Mouse (Mus musculus): ENCODE results near the gene Stk39. TPM values are rescaled to one million over a fixed set of nuclear protein-coding genes. Genes with fewer than 3 reads are reported as not detected.
A peak's percentile ranks its signal among the peaks of the same experiment; 100 is the strongest.

Gene Stk39
- polyA plus RNA-seq, 1 experiment from 2014 or later, result 1.9 TPM

DNA sequence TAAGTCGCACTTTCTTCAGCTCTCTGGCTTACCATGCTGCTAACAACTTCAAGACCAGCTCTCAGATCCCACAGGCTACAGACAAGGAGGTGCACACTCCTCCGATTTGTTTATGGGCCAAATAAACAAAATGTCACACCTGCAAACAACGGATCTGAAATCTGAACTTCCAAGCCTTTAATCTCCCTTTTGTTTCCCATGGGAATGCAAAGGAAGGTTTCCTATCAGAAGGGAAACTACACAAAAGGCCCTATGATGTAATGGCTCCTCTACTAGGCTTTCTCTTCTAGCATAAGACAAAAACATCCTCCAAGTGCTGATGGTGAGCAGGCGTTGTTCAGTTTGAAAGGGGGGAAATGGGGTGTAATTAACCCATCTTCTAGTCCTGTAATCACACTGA lies 37.1 kb downstream of the Stk39 start:
- peaks cover 17% of the 10 kb centered on the region for H3K27me3 ChIP-seq
- no peak overlapping the region for H3K27ac ChIP-seq (replicated peaks)
- WGBS (ENCODE audit: insufficient replicate concordance), result 38% methylated on average over 4 of the region's 4 CpGs
- no peak overlapping the region for H3K4me3 ChIP-seq (replicated peaks)
- no peaks in the 10 kb centered on the region for H3K36me3 ChIP-seq (replicated peaks)
- no peak overlapping the region for H3K4me2 ChIP-seq
- H3K4me1 ChIP-seq (replicated peaks), result no peaks in the 10 kb centered on the region
- no peaks in the 10 kb centered on the region for H3K9me3 ChIP-seq (replicated peaks)
- ATAC-seq (ENCODE audit: insufficient read depth), result no peak
- no peak overlapping the region for H3K9ac ChIP-seq

DNA sequence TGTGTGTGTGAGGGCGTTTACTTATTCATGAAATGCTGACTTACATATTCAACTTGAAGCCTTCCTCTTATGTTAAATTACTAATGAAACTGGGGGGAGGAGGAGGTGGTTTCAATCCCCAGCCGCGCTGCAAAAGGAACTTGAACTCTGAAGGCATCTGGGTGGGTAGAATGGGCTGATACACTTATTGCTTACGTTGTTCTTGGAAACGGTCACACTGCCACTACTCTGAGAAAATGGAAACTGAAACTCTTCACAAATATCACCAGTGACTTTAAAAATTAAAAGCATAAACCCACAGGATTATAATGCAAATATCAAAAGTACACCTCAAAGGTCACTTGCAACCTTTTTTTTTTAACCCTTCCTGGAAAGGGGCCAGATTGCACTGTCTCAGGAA lies 37.5 kb downstream of the Stk39 start:
- no peaks in the 10 kb centered on the region for H3K4me1 ChIP-seq (replicated peaks)
- H3K27me3 ChIP-seq, result peaks cover 17% of the 10 kb centered on the region
- no peak overlapping the region for H3K4me2 ChIP-seq
- H3K9ac ChIP-seq, result no peak overlapping the region
- H3K9me3 ChIP-seq (replicated peaks), result no peaks in the 10 kb centered on the region
- H3K4me3 ChIP-seq (replicated peaks), result no peak overlapping the region
- no peak for ATAC-seq (ENCODE audit: insufficient read depth)
- WGBS (ENCODE audit: insufficient replicate concordance), result 43% methylated on average over 5 of the region's 5 CpGs
- H3K27ac ChIP-seq (replicated peaks), result no peak overlapping the region
- H3K36me3 ChIP-seq (replicated peaks), result no peaks in the 10 kb centered on the region

DNA sequence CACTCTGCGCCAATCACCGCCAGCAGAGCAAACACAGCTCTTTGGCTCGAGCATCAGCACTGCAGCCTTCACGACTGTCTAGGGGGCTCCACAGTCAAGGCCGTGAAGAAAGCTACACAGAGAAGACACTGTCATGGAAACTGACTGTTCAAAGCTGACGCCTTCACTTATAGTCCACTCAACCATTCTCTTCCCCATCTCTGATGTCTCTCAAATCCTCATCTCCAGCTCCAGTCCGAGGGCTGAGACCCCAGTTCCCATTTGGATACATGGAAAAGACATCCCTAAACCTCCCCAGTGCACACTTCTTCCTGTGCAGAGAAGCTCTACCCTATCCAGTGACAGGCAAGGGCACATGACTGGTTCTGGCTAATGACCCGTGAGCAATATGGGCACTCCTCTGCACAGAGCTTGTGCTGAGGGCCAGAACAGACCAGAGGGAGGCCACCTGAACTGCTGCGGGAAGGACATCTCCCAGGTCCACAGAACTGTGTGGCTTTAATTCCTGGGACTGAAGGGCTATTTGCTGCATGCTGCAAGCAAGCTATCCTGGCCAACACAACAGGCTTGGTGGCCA lies 38.2 kb downstream of the Stk39 start:
- Histone ChIP-seq H3K27me3 (peaks cover 17% of the 10 kb centered on the region), H3K9me3 (replicated peaks) (no peaks in the 10 kb centered on the region), H3K4me3 (replicated peaks) (no peak overlapping the region), H3K27ac (replicated peaks) (no peak overlapping the region), H3K9ac (no peak overlapping the region), H3K4me2 (no peak overlapping the region), H3K36me3 (replicated peaks) (no peaks in the 10 kb centered on the region), H3K4me1 (replicated peaks) (no peaks in the 10 kb centered on the region)
- 61% methylated on average over 9 of the region's 9 CpGs for WGBS (ENCODE audit: insufficient replicate concordance)
- ATAC-seq (ENCODE audit: insufficient read depth), result no peak

DNA sequence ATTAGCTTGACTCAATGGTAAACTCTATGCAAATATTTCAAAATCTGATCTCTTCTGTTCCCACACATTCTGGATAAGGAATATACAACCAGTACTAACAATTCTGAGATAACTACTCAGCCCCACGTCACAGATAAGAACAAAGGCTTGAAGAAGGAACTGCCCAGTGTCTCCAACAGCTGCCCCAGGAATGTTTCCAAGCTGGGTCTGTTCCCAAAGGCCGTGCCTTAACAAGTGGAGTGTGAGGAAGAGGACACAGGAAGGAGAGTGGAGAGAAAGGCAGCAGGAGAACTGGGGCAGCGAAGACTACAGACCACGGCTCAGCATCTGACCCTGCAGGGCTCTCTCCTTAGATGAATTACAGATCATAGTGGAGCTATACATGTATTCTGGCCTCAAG lies 39.2 kb downstream of the Stk39 start:
- 48% methylated on average over 4 of the region's 4 CpGs for WGBS (ENCODE audit: insufficient replicate concordance)
- H3K36me3 ChIP-seq (replicated peaks), result no peaks in the 10 kb centered on the region
- no peak overlapping the region for H3K9ac ChIP-seq
- no peak overlapping the region for H3K27ac ChIP-seq (replicated peaks)
- no peak for ATAC-seq (ENCODE audit: insufficient read depth)
- no peak overlapping the region for H3K4me2 ChIP-seq
- H3K4me3 ChIP-seq (replicated peaks), result no peak overlapping the region
- H3K9me3 ChIP-seq (replicated peaks), result no peaks in the 10 kb centered on the region
- H3K4me1 ChIP-seq (replicated peaks), result no peaks in the 10 kb centered on the region
- H3K27me3 ChIP-seq, result peaks cover 17% of the 10 kb centered on the region

DNA sequence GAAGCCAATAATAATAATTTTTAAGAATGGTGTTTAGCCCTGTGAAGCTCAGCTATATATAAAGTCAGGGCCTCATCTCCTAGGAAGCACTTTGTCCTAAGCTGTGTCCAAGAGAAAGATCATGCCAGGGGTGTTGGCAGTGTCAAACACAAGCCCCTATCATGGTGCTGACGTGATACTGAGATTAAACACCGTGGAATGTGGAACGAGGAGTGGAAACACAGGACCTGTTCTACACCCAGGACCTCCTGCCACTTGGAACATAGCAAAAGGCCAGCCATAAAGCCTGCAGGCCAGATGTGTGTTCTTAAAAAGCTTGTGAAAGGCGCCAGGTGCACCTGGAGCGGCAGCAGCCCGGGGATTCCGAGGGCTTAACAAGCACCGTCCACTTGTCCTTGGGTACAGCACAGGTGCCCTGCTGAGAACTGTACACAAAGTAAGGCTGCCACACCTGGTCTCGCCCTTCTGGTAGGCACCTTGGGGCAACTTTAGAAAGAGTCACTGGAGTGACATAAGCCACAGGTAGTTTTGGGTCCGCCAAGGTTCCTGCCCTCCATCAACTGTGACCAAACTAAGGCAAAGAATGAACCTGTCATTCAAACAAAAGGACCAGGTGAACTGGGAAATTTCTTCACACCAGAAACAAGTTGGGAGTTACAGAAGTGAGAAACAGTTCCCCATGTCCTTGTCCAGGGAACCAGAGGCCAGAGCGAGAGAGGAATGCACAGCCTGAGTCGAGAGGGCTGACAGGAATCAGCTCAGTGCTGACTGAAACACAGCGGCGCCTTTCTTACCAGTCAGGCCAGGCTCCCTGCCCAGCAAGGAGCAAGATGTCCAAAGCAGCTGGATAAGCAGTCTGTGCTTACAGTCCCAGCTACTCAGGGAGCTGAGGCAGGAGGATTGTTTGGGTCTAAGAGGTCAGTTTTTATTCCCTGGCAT lies 40.8 kb downstream of the Stk39 start:
- H3K9me3 ChIP-seq (replicated peaks), result no peaks in the 10 kb centered on the region
- no peak overlapping the region for H3K4me2 ChIP-seq
- WGBS (ENCODE audit: insufficient replicate concordance), result 68% methylated on average over 14 of the region's 14 CpGs
- H3K27me3 ChIP-seq, result peaks cover 13% of the 10 kb centered on the region
- no peak overlapping the region for H3K27ac ChIP-seq (replicated peaks)
- no peak overlapping the region for H3K9ac ChIP-seq
- H3K4me3 ChIP-seq (replicated peaks), result no peak overlapping the region
- no peaks in the 10 kb centered on the region for H3K4me1 ChIP-seq (replicated peaks)
- ATAC-seq (ENCODE audit: insufficient read depth), result no peak
- no peaks in the 10 kb centered on the region for H3K36me3 ChIP-seq (replicated peaks)

DNA sequence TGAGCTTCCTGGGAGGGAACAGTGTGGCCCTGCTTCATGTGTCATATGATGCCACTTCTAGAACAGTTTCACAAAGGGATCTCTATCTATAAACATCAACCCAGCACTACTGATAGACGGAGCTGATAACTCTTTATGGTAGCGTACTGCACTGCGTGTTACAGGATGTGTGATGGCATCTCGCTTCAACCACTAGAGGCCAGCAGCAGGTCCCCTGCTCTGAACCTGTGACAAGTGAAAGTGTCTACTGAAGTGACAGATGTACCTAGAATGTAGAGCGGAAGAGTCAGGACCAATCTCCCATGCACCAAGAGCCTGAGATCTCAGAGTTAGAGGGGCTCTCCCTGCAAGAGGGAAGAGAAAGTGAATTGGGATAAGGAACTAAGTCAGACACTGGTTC lies 41.6 kb downstream of the Stk39 start:
- Histone ChIP-seq H3K9me3 (replicated peaks) (no peaks in the 10 kb centered on the region), H3K4me1 (replicated peaks) (peaks cover 4% of the 10 kb centered on the region; the same call in 1 of the 2 replicates), H3K27ac (replicated peaks) (no peak overlapping the region), H3K9ac (no peak overlapping the region), H3K4me3 (replicated peaks) (no peak overlapping the region), H3K36me3 (replicated peaks) (no peaks in the 10 kb centered on the region), H3K27me3 (peaks cover 5% of the 10 kb centered on the region), H3K4me2 (no peak overlapping the region)
- 46% methylated on average over 5 of the region's 5 CpGs for WGBS (ENCODE audit: insufficient replicate concordance)
- ATAC-seq (ENCODE audit: insufficient read depth), result no peak

DNA sequence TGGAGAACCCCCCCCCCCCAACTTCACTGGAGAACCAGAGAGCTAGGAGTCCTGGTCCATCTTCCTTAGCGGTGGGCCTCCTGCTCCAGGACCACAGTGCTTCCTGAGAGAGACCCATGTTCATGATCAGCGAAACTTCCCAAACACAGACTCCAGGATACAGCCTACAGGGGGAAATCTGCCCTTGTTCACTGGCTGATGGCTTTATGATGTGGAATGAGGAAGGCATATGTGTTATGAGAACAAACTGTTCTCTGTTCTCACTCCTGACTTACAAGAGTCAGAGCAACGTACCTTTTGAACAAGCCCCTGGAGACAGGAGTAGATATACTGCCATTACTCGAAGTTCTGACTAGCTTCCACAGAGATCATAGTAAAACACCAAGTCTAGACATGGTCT lies 42.6 kb downstream of the Stk39 start:
- Histone ChIP-seq H3K4me1 (replicated peaks) (peaks cover 6% of the 10 kb centered on the region; the same call in 1 of the 2 replicates), H3K4me3 (replicated peaks) (no peak overlapping the region), H3K4me2 (no peak overlapping the region), H3K36me3 (replicated peaks) (no peaks in the 10 kb centered on the region), H3K9me3 (replicated peaks) (no peaks in the 10 kb centered on the region), H3K27ac (replicated peaks) (no peak overlapping the region), H3K27me3 (no peaks in the 10 kb centered on the region), H3K9ac (no peak overlapping the region)
- WGBS (ENCODE audit: insufficient replicate concordance), result 66% methylated on average over 4 of the region's 4 CpGs
- ATAC-seq (ENCODE audit: insufficient read depth), result no peak

DNA sequence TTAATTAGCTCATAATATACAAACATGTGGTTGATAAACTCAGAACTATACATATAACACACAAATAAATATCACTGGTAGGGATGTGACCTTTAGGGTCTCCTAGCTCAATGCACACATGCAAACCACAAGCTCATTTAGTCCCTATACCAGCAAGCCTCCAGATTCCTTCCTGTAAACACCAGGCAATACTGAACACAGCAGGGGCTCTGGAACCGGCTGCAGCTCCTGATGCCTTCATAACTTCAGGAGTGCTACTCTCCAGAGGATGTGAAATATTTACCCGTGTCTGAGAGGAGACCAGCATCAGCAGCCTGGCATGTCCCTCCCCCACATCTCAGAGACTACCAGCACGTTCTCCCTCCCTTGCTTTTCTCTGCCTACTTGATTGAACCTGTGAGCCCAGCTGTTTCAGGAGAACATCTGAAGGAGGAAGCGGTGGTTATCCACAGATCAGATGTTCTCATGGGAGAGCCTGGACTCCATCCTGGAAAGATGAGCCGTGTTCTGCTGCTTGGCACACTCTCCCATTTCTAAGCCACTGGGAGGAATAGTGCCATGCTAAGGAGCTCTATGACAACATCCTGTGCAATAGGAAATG lies 45.0 kb downstream of the Stk39 start:
- Histone ChIP-seq H3K36me3 (replicated peaks) (no peaks in the 10 kb centered on the region), H3K27me3 (no peaks in the 10 kb centered on the region), H3K4me2 (no peak overlapping the region), H3K9ac (no peak overlapping the region), H3K9me3 (replicated peaks) (no peaks in the 10 kb centered on the region), H3K4me3 (replicated peaks) (no peak overlapping the region), H3K4me1 (replicated peaks) (peaks cover 6% of the 10 kb centered on the region; the same call in 1 of the 2 replicates), H3K27ac (replicated peaks) (no peak overlapping the region)
- ATAC-seq (ENCODE audit: insufficient read depth), result no peak
- 63% methylated on average over 5 of the region's 5 CpGs for WGBS (ENCODE audit: insufficient replicate concordance)

DNA sequence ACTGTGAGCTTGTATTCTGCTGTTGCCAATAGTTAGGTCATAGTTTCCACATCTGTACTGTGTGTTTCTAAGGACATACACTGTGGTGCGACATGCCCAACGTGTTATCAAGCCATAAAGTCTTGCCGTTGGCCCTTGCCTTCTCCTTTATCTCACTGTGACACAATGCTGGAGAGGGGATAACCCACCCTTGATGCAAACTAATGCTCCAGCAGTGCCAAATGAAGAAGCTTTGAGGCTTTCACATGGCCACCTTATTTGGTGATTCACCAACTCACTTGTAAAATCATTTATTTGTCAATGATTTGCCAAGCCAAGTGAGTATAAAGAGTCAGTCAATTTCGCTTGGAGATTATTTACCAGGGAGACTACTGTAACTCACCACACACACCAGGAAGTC lies 46.0 kb downstream of the Stk39 start:
- Histone ChIP-seq H3K9ac (no peak overlapping the region), H3K36me3 (replicated peaks) (no peaks in the 10 kb centered on the region), H3K27me3 (no peaks in the 10 kb centered on the region), H3K4me1 (replicated peaks) (peaks cover 6% of the 10 kb centered on the region; the same call in 1 of the 2 replicates), H3K4me3 (replicated peaks) (no peak overlapping the region), H3K27ac (replicated peaks) (no peak overlapping the region; the same call in 1 of the 2 replicates), H3K9me3 (replicated peaks) (no peaks in the 10 kb centered on the region), H3K4me2 (peak overlapping the region; percentile 27; the same call in 1 of the 2 replicates)
- peak; percentile 98 for ATAC-seq (ENCODE audit: insufficient read depth)
- WGBS (ENCODE audit: insufficient replicate concordance), result 30% methylated on average over 4 of the region's 4 CpGs

DNA sequence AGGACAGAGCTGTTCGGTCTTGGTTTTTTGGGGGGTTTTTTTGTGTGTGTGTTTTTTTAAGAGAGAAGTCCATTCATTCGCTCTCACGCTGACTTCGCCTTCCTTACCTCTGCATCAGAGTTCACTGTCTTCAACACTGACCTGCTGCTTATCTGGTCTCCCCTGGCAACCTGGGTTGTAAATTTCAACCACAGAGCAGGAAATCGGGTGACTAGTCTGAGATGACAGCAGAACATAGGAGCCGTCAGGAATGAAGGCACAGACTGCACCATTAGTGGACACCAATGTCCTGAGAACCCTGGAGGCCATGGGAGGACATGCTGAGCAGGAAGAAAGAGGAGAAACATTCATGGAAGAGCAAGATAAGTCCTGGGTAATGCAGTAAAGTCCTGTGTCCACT lies 51.1 kb downstream of the Stk39 start:
- Histone ChIP-seq H3K9ac (no peak overlapping the region), H3K27ac (replicated peaks) (no peak overlapping the region), H3K4me3 (replicated peaks) (no peak overlapping the region), H3K4me1 (replicated peaks) (peaks cover 6% of the 10 kb centered on the region; the same call in 1 of the 2 replicates), H3K36me3 (replicated peaks) (no peaks in the 10 kb centered on the region), H3K27me3 (no peaks in the 10 kb centered on the region), H3K9me3 (replicated peaks) (no peaks in the 10 kb centered on the region), H3K4me2 (no peak overlapping the region)
- ATAC-seq (ENCODE audit: insufficient read depth), result no peak
- 21% methylated on average over 6 of the region's 6 CpGs for WGBS (ENCODE audit: insufficient replicate concordance)

DNA sequence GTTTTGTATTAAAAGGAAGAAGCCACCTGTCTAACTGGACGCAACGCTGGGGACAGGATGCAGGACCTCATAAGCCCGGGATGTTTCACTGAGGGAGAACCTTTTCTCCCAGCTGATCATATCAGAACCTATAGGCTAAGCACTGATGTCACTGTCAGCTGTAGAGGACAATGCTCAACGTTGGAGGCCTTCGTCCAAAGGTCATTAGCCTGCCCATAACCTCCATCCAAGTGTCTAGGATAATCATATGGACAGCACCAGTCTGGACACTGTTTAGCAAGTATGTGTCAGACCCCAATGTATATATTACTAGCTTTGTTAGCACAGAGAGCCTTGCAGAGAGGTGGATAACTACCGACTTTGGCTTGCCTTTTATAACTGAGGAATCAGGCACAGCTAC lies 51.8 kb downstream of the Stk39 start:
- no peaks in the 10 kb centered on the region for H3K27me3 ChIP-seq
- H3K36me3 ChIP-seq (replicated peaks), result no peaks in the 10 kb centered on the region
- no peaks in the 10 kb centered on the region for H3K4me1 ChIP-seq (replicated peaks)
- 68% methylated on average over 6 of the region's 6 CpGs for WGBS (ENCODE audit: insufficient replicate concordance)
- no peak overlapping the region for H3K9ac ChIP-seq
- no peak for ATAC-seq (ENCODE audit: insufficient read depth)
- no peak overlapping the region for H3K27ac ChIP-seq (replicated peaks)
- H3K4me3 ChIP-seq (replicated peaks), result no peak overlapping the region
- H3K9me3 ChIP-seq (replicated peaks), result no peaks in the 10 kb centered on the region
- no peak overlapping the region for H3K4me2 ChIP-seq
